Mouse (Mus musculus) macrophage (primary cell): ENCODE data around the gene Adamts13. TPM values are rescaled to one million over a fixed set of nuclear protein-coding genes. Genes with fewer than 3 reads are reported as not detected.

Experiments used
- H3K27ac ChIP-seq: fragments of 350-480 bp; formaldehyde crosslinking; 2 replicates; pipeline ENCODE4 v1.9.0; 2021
- H3K36me3 ChIP-seq: fragments of 350-480 bp; formaldehyde crosslinking; 2 replicates; pipeline ENCODE4 v1.9.0; 2021; ENCODE audit errors: inconsistent target
- H3K4me3 ChIP-seq: fragments of 350-480 bp; formaldehyde crosslinking; 2 replicates; pipeline ENCODE4 v1.9.0; 2021; ENCODE audit errors: inconsistent target
- H3K79me2 ChIP-seq: fragments of 350-480 bp; formaldehyde crosslinking; 2 replicates; pipeline ENCODE4 v1.9.0; 2021; ENCODE audit errors: inconsistent target
- WGBS: methylation state at CpG from one replicate; pipeline ENCODE4 v1.1.7; 2026; ENCODE audit warnings: inconsistent platforms; ENCODE audit not compliant: missing documents; 5-methylcytosine and 5-hydroxymethylcytosine counted together
- polyA plus RNA-seq: library from polyadenylated mRNA; stranded (reverse); fragments of 250-400 nt; gene quantifications from 3 replicates; pipeline ENCODE4 v1.2.4, GENCODE M21; 2018; ENCODE audit warnings: inconsistent platforms

Adamts13 gene
- polyA plus RNA-seq, 1 experiment from 2014 or later = not detected

DNA sequence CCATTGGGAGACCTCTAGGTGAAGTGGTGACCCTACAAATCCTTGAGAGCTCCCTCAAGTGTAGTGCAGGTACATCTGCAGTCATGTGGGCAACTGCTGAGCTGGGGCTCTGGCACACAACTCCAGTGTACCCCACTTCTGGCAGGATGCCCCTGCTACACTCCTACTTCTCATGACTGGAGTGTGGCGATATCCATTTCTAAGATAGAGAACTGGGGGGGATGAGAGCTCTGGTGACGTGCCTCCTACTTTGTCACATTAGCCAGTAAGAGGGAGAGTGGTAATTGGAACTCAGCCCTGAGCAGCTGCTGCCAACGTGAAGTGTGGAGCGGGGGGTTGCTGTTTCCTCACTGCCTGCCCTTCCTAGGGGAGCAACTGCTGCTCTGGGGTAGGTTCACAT, 33.0 kb downstream of the Adamts13 start:
- WGBS = 95% methylated on average over 4 of the region's 4 CpGs
- Histone ChIP-seq H3K4me3 (no peak overlapping the region), H3K79me2 (peaks cover 12% of the 10 kb centered on the region; the same call in 1 of the 2 replicates), H3K36me3 (no peaks in the 10 kb centered on the region), H3K27ac (no peak overlapping the region)

DNA sequence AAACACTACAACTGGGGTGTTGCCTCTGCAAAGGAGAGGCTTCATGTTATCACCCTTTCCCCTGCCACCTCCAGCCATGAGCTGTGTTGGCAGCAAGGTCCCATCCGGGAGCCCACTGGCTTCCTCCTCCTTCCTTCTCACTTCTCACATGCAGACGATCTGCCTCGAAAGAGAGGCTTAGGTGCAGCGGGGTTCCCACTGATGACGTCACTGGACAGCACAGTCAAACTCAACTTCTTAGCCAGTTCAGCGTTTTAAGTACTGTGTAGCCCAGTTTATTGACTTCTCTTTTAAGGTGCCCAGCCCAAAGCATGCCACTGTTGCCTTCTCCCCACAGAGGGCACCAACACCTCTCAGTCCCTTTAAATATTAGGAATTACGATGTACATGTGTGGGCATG, 34.5 kb downstream of the Adamts13 start:
- WGBS = 66% methylated on average over 7 of the region's 7 CpGs
- peaks cover 21% of the 10 kb centered on the region; the same call in 1 of the 2 replicates for H3K79me2 ChIP-seq

DNA sequence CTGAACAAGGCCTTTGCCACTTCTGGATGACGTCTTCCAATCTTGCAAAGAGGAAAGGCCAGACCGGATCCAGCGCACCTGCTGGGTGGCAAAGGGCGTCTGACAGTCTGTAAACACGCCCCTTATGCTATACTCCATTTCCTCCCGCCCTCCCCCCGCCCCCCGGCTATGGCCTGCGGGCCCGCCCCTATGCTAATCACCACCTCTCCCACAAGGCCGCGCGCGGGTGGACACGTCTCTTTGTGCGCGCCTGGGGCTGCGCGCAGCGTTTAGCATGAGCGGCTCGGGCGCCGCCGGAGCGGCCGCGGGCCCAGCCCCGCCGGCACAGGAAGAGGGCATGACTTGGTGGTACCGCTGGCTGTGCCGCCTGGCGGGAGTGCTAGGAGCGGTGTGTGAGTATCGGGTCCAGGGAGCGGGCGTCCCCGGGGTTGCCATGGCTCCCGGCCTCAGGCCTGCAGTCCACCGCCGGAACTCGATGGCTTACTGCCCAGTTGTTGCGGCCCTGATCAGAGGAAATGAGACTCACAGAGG, 36.6 kb downstream of the Adamts13 start, which contains the start of gene Cacfd1:
Gene Cacfd1, plus strand, starts transcription at position 213 of the 531 bp plus-strand sequence.
- Histone ChIP-seq H3K79me2 (peaks cover 21% of the 10 kb centered on the region; the same call in 1 of the 2 replicates), H3K4me3 (peak within 1 kb of the TSS; percentile 71), H3K36me3 (peaks cover 13% of the 10 kb centered on the region; the same call in 1 of the 2 replicates), H3K27ac (peak within 1 kb of the TSS; percentile 25; the same call in 1 of the 2 replicates)
- 1% methylated on average over 28 of the region's 43 CpGs for WGBS

More for the DNA sequence above, 34.5 kb downstream of the Adamts13 start:
- Histone ChIP-seq H3K27ac (no peak overlapping the region), H3K36me3 (no peaks in the 10 kb centered on the region), H3K4me3 (no peak overlapping the region)

DNA sequence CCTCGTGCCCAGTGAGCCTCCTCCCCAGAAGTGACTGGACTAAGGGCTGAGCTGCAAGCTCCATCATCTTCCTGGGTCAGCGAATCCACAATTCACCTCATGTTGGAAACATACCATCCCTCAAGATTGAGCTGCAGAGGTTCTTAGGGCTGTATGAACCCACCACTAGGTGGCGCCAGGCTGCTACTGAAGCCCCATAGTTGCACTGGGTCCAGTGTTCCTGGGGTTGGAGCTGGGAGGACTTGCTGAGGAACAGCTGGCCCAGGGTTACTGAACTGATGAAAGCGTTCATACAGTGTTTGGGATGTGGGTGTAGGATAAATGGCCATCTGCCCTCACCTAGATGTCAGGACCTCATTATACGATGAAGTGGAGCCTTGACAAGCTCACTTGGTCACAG, 44.6 kb downstream of the Adamts13 start:
- Histone ChIP-seq H3K27ac (no peak overlapping the region), H3K4me3 (no peak overlapping the region), H3K36me3 (peaks cover 49% of the 10 kb centered on the region; the same call in 1 of the 2 replicates), H3K79me2 (no peaks in the 10 kb centered on the region)
- 60% methylated on average over 5 of the region's 5 CpGs for WGBS

DNA sequence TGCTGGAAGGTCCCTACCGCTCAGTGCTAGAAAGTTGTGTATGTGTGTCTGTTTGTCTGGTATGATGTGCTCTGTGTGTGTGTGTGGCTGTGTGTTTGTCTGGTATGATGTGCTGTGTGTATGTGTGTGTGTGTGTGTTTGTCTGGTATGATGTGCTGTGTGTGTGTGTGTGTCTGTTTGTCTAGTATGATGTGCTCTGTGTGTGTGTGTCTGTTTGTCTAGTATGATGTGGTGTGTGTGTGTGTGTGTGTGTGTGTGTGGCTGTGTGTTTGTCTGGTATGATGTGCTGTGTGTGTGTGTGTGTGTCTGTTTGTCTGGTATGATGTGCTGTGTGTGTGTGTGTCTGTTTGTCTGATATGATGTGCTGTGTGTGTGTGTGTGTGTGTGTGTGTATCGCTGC, 46.3 kb downstream of the Adamts13 start:
- H3K36me3 ChIP-seq = peaks cover 51% of the 10 kb centered on the region; the same call in 1 of the 2 replicates
- H3K27ac ChIP-seq = no peak overlapping the region
- WGBS = 97% methylated on average over 2 of the region's 2 CpGs
- no peak overlapping the region for H3K4me3 ChIP-seq
- no peaks in the 10 kb centered on the region for H3K79me2 ChIP-seq

DNA sequence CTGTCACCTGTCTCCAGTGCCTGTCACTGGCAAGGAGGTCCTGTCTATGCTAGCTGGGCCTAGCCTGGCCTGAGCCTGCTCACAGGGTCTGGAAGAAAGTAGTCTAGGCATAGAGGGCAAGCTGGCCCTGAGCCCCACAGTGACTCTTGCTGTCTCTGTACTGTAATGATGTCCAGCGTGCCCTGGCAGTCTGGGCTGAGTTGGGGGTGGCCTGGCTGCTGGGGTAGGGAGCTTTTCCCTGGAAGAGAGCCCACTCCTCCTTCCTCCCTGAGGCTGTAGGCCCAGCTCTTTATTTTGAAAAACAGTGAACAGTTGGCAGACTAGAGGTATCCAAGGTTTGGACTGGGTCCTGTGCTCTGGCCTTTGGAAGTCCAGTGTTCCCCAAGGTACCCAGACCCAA, 47.9 kb downstream of the Adamts13 start:
- peaks cover 35% of the 10 kb centered on the region; the same call in 1 of the 2 replicates for H3K36me3 ChIP-seq
- WGBS = 100% methylated on average over 1 of the region's 1 CpGs
- H3K27ac ChIP-seq = no peak overlapping the region
- H3K4me3 ChIP-seq = no peak overlapping the region
- peaks cover 4% of the 10 kb centered on the region for H3K79me2 ChIP-seq

DNA sequence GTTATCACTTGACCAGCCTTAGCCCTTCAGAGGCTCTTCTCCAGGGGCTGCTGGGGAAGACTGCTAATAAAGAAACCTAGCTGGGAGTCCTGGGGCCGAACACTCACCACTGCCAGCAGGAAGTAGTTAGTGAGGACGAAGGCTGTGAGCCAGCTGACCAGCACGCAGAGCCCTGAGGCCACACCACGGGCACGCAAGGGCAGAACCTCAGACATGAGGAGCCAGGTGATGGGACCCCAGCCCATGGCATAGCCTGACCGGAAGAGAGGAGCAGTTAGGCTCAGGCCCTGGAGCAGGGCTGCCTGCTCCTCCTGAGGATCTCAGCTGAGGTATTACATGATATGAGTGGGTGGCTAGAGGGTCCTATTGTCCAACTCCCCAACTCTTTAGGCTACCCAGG, 49.4 kb downstream of the Adamts13 start:
- WGBS = 89% methylated on average over 6 of the region's 6 CpGs
- H3K36me3 ChIP-seq = peaks cover 25% of the 10 kb centered on the region; the same call in 1 of the 2 replicates
- no peak overlapping the region for H3K4me3 ChIP-seq

DNA sequence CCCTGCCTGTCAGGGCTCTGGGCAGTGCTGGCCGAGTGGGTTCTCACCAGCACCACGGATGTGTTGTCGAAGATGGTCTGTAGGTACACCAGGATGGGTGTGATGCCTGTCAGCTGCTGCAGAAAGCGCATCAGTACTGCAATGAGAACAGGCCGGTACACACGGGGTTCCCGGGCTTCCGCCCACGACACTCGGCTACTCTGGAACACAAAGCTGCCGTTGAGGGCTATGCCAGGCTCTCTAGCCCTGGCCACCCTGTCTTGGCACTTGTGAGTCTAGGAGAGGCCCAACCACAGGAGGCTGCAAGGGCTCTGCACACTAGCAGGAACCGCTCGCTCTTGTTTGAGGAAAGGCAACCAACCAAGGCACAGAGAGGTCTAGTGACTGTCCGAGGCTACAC, 50.9 kb downstream of the Adamts13 start:
- Histone ChIP-seq H3K79me2 (peaks cover 17% of the 10 kb centered on the region), H3K4me3 (no peak overlapping the region), H3K36me3 (peaks cover 25% of the 10 kb centered on the region; the same call in 1 of the 2 replicates), H3K27ac (no peak overlapping the region)
- WGBS = 96% methylated on average over 14 of the region's 14 CpGs

More for the DNA sequence above, 49.4 kb downstream of the Adamts13 start:
- Histone ChIP-seq H3K27ac (no peak overlapping the region), H3K79me2 (peaks cover 17% of the 10 kb centered on the region)

DNA sequence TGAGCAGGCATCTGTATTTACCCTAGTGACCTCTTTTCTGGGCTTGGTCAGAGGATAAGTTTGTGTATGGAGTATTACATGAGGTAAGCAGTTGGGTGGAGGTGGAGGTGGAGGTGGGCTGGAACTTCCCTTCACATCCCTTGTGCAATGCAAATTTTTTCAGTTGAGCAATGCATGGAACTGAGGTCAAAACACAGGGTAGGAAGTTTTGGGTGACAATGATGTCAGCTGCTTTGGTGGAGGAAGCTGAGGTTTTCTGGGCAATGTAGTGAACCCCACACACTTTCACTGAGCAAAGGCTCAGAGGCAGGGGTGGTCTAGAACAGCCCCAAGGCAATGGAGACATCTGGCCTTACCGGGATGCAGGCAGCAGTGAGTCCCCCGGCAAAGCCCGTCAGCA, 52.3 kb downstream of the Adamts13 start:
- WGBS = 17% methylated on average over 3 of the region's 3 CpGs
- Histone ChIP-seq H3K79me2 (peaks cover 17% of the 10 kb centered on the region), H3K4me3 (peak overlapping the region; percentile 2; the same call in 1 of the 2 replicates), H3K27ac (peak overlapping the region; percentile 60), H3K36me3 (peaks cover 25% of the 10 kb centered on the region; the same call in 1 of the 2 replicates)

DNA sequence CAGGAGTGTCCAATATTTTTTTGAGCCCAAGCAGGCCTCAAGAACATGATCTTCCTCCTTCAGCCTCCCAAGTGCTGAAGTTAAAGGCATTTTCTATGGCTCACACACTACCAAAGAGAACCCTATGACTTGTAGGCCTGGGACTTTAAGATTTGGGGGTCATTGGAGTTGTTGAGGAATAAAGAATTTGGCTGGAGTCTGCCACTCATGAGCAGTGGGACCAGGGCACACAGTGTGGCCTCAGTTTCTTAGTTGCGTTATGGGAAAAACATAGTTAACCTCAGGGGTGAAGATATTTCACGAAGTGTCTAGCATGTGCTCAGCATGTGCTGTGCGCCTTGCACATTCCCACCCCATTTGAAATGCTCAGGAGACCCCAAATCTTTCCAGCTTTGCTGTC, 53.1 kb downstream of the Adamts13 start:
- Histone ChIP-seq H3K79me2 (peaks cover 17% of the 10 kb centered on the region), H3K27ac (peak overlapping the region; percentile 60), H3K36me3 (peaks cover 24% of the 10 kb centered on the region; the same call in 1 of the 2 replicates), H3K4me3 (peak overlapping the region; percentile 54)
- 88% methylated on average over 3 of the region's 3 CpGs for WGBS

DNA sequence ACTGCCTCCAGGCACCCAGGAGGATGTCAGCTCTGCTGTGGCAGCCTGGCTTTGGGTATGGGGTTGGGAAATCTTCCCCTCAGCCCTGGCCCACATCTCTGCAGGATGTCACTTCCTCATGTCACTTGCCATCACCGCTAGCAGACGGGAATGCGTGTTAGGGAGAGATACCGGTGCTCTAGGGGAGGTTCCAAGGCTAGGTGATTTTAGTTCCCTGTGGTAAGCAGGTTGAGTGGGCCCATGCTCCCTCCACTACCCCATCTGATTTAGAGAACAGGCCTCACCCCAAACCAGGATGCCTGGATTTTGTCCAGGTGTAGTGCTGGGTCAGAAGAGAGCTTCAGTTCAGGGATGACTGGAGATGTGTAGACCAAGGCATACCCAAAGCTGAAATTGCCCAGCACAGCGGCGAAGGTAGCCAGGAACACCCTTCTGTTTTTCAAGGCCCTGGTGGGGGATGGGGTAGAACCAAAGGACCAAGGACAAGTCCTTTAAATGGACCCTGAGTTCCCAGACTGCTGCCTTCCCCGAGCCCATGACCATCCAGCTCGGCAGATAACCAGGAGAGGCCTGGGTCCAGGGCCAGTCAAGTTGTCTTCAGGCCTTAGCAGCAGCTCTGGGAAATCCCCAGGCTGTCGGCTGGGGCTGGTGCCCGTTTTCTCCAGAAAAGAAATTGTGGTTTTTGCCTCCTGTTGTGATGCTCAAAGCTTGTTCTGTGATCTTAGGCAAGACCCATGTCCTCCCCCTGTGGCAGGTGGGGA, 53.8 kb downstream of the Adamts13 start:
- peak overlapping the region; percentile 60 for H3K27ac ChIP-seq
- peaks cover 17% of the 10 kb centered on the region; the same call in 1 of the 2 replicates for H3K36me3 ChIP-seq
- 32% methylated on average over 10 of the region's 10 CpGs for WGBS
- H3K79me2 ChIP-seq = peaks cover 17% of the 10 kb centered on the region
- peak overlapping the region; percentile 54 for H3K4me3 ChIP-seq

DNA sequence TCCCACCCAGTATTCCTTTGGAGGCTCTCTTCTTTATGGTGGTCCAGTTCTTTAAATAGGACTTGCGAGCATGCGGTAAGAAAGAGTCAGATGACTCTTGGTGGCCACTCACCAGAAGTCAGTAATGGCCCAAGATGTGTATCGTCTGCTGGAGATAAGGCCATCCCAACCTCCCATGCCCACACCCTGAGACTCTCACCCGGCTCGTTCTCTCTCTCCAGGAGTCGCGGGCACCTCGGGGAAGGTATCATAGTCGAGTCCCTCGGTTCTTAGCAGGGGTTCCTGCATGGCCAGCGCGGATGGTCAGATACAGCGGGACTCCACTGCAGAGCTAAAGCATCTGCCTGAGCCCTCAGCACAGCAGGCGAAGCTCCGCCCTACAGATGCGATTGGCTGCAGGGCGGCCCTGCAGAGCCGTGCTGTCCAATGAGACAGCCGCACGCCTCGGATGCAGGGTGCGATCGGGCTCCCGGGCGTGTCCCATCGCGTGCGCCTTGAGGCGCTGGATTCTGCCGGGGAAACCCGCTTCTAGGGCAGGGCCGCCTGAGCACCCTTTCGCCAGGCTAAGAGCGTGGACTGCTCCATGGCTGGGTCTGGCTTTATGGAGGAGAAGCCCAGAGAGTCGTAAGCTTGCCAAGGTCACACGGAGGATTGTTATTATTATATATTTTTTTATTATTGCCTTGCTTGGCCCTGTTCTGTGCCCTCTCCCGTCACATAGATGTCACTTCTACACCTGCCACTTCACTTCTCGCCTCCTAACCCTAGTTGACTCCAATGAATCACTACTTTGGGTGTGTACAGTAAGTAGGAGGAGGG, 54.6 kb downstream of the Adamts13 start, which contains the start of gene Slc2a6:
Gene Slc2a6, minus strand, starts transcription at position 381 of the 819 bp plus-strand sequence.
- 3% methylated on average over 38 of the region's 38 CpGs for WGBS
- Histone ChIP-seq H3K27ac (peak within 1 kb of the TSS; percentile 79), H3K36me3 (peaks cover 11% of the 10 kb centered on the region; the same call in 1 of the 2 replicates), H3K79me2 (peaks cover 17% of the 10 kb centered on the region), H3K4me3 (peak within 1 kb of the TSS; percentile 54)

DNA sequence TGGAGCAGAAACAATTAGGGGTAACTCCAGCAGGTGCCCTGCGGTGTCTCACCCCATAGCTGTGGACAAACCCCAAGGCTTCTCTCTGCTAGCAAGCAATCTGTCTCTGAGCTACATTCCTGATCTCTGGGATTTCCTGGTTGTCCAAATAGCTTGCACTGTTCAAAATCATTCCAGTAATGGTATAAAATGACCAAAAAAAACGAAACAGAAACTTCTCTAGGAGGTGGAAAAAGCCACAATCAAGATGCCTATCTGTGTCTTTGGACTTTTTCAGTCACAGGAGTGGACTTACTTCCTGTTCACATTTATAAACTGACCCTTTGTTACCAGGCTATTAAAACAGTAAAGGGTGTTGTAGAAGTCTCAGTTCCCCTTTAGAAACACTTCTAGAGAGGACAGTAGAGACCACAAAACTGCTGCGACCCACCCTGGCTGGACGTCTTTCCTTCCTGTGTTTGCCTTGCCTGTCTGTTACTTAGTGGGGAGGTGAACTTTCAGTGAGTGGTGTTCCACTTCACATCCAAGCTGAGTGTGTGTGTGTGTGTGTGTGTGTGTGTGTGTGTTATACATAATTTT, 55.3 kb downstream of the Adamts13 start:
- WGBS = 5% methylated on average over 4 of the region's 4 CpGs

DNA sequence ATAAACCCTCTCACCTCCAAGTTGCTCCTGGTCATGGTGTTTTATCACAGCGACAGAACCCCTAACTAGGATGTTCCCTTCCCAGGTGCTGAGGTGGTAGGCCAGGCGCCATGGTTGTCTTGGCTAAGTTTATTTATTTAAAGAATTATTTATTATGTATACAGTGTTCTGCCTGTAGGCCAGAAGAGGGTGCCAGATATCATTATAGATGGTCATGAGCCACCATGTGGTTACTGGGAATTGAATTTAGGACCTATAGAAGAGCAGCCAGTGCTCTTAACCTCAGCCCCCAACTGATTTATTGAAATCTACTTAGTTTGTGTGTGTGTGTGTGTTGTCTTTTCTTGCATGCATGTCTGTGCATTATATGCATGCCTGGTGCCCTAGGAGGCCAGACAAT, 59.1 kb downstream of the Adamts13 start:
- Histone ChIP-seq H3K27ac (no peak overlapping the region), H3K36me3 (no peaks in the 10 kb centered on the region), H3K4me3 (no peak overlapping the region), H3K79me2 (peaks cover under 1% of the 10 kb centered on the region; the same call in 1 of the 2 replicates)
- WGBS = 63% methylated on average over 2 of the region's 2 CpGs

More for the DNA sequence above, 55.3 kb downstream of the Adamts13 start:
- peak overlapping the region; percentile 79 for H3K27ac ChIP-seq
- peaks cover 17% of the 10 kb centered on the region for H3K79me2 ChIP-seq
- H3K36me3 ChIP-seq = 0 out of 2 replicates have a peak, but pooled peaks cover 7% of the 10 kb centered on the region
- H3K4me3 ChIP-seq = peak overlapping the region; percentile 17; the same call in 1 of the 2 replicates
